Mouse (Mus musculus): ENCODE measurements at regions not wholly inside any gene's neighbourhood (a gene's known extent, or its start where the extent isn't known, plus 50 kb on each side); places are given as distances from the start of the nearest gene placed in this dataset.

GRCm38 (mm10) chr8:18311597-18311996 lies 666.5 kb downstream of the Defb40 start:
- no peak for DNase-seq

GRCm38 (mm10) chr8:18310927-18311326 lies 667.1 kb downstream of the Defb40 start:
- DNase-seq: no peak

GRCm38 (mm10) chr8:18287536-18288237 lies 690.4 kb downstream of the Defb40 start:
- no peak for DNase-seq

- DNase-seq: no peak
These were observed 698.1 kb downstream of the Defb40 start for GRCm38 (mm10) chr8:18279932-18280331.

GRCm38 (mm10) chr8:18268301-18268700 lies 709.8 kb downstream of the Defb40 start:
- DNase-seq: peak; percentile 15

- peak; percentile 13 for DNase-seq
These were observed 719.6 kb downstream of the Defb40 start for GRCm38 (mm10) chr8:18258287-18258961.

- no peak for DNase-seq
These were observed 731.8 kb downstream of the Defb40 start for GRCm38 (mm10) chr8:18246299-18246698.

- no peak for DNase-seq
These were observed 760.5 kb downstream of the Defb40 start for GRCm38 (mm10) chr8:18217599-18217998.

- DNase-seq: no peak
These were observed 760.9 kb downstream of the Defb40 start for GRCm38 (mm10) chr8:18217192-18217591.

GRCm38 (mm10) chr8:18216516-18216915 lies 761.5 kb downstream of the Defb40 start:
- DNase-seq: no peak

- no peak for DNase-seq
These were observed 768.0 kb downstream of the Defb40 start for GRCm38 (mm10) chr8:18210067-18210466.

- DNase-seq: no peak
These were observed 769.4 kb downstream of the Defb40 start for GRCm38 (mm10) chr8:18208658-18209057.

- no peak for DNase-seq
These were observed 790.6 kb downstream of the Defb40 start for GRCm38 (mm10) chr8:18187486-18187885.

- no peak for DNase-seq
These were observed 802.4 kb downstream of the Defb40 start for GRCm38 (mm10) chr8:18175544-18176092.

- no peak for DNase-seq
These were observed 819.4 kb downstream of the Defb40 start for GRCm38 (mm10) chr8:18158619-18159018.

GRCm38 (mm10) chr8:18115333-18116044 lies 862.6 kb downstream of the Defb40 start:
- DNase-seq: no peak

GRCm38 (mm10) chr8:18113262-18113661 lies 864.8 kb downstream of the Defb40 start:
- DNase-seq: no peak

GRCm38 (mm10) chr8:18109480-18109879 lies 868.6 kb downstream of the Defb40 start:
- DNase-seq: no peak

GRCm38 (mm10) chr8:18106827-18107226 lies 871.2 kb downstream of the Defb40 start:
- no peak for DNase-seq

GRCm38 (mm10) chr8:18065456-18065855 lies 912.6 kb downstream of the Defb40 start:
- DNase-seq: no peak

GRCm38 (mm10) chr8:18059526-18059925 lies 918.5 kb downstream of the Defb40 start:
- DNase-seq: no peak

GRCm38 (mm10) chr8:18021196-18021595 lies 956.9 kb downstream of the Defb40 start:
- no peak for DNase-seq

GRCm38 (mm10) chr8:18007567-18007966 lies 970.5 kb downstream of the Defb40 start:
- DNase-seq: no peak

GRCm38 (mm10) chr8:18005660-18006059 lies 972.4 kb downstream of the Defb40 start:
- DNase-seq: no peak

Measured in right cerebral cortex, postnatal 14 days (tissue).